In genomic region chr10:80356001-80356682, GRCm38 (mm10) we compare ENCODE assay signal across 7 mouse cellular contexts. TPM values are rescaled to one million over a fixed set of nuclear protein-coding genes. Genes with fewer than 3 reads are reported as not detected.
DNase-seq lines count a peak whose midpoint lies in the region; ATAC-seq and TF ChIP-seq lines count a peak whose summit lies in the region.

TSS of gene Plk5 (plus strand) at chr10:80356459.

- no peak for TF ChIP-seq CTCF in liver, postnatal 0 days (IDR thresholded peaks at IDR 0.05; ENCODE audit: low read depth)

- no peak within 1 kb of the TSS for H3K9ac ChIP-seq in liver, embryonic 11.5 days (ENCODE audit: low read depth, low read length)
- no peak within 1 kb of the TSS for H3K9ac ChIP-seq in liver, postnatal 0 days (replicated peaks)
- peak within 1 kb of the TSS; percentile 63 for H3K9ac ChIP-seq in hindbrain, embryonic 13.5 days
- peak within 1 kb of the TSS; percentile 14 for H3K9ac ChIP-seq in neural tube, embryonic 15.5 days (replicated peaks)

- 3% methylated on average over 53 of the region's 53 CpGs for WGBS in liver, embryonic 11.5 days
- WGBS in liver, postnatal 0 days (ENCODE audit: insufficient replicate concordance) = 3% methylated on average over 50 of the region's 53 CpGs
- WGBS in hindbrain, embryonic 13.5 days = under 1% methylated on average over 52 of the region's 53 CpGs
- WGBS in neural tube, embryonic 15.5 days = under 1% methylated on average over 53 of the region's 53 CpGs

- peaks cover 89% of the 10 kb centered on the region for H3K27me3 ChIP-seq in liver, embryonic 11.5 days (replicated peaks; ENCODE audit: control insufficient read depth, insufficient read depth, low read length)
- H3K27me3 ChIP-seq in liver, postnatal 0 days (ENCODE audit: insufficient read depth, low read length) = peaks cover 67% of the 10 kb centered on the region
- H3K27me3 ChIP-seq in hindbrain, embryonic 13.5 days = peaks cover 100% of the 10 kb centered on the region
- peaks cover 92% of the 10 kb centered on the region for H3K27me3 ChIP-seq in neural tube, embryonic 15.5 days (replicated peaks)

- H3K36me3 ChIP-seq in liver, embryonic 11.5 days (ENCODE audit: control insufficient read depth, insufficient read depth, low read length) = no peaks in the 10 kb centered on the region
- no peaks in the 10 kb centered on the region for H3K36me3 ChIP-seq in liver, postnatal 0 days (replicated peaks; ENCODE audit: insufficient read depth, low read length)
- no peaks in the 10 kb centered on the region for H3K36me3 ChIP-seq in hindbrain, embryonic 13.5 days
- H3K36me3 ChIP-seq in neural tube, embryonic 15.5 days = no peaks in the 10 kb centered on the region

- peak within 1 kb of the TSS; percentile 53 for H3K4me2 ChIP-seq in liver, embryonic 11.5 days
- no peak within 1 kb of the TSS for H3K4me2 ChIP-seq in liver, postnatal 0 days (ENCODE audit: low read depth, low read length)
- peak within 1 kb of the TSS; percentile 59 for H3K4me2 ChIP-seq in hindbrain, embryonic 13.5 days
- H3K4me2 ChIP-seq in neural tube, embryonic 15.5 days = peak within 1 kb of the TSS; percentile 77

- H3K4me3 ChIP-seq in liver, embryonic 11.5 days (ENCODE audit: low read depth, low read length) = peak within 1 kb of the TSS; percentile 30
- no peak within 1 kb of the TSS for H3K4me3 ChIP-seq in liver, postnatal 0 days (ENCODE audit: low read depth, low read length)
- peak within 1 kb of the TSS; percentile 40 for H3K4me3 ChIP-seq in hindbrain, embryonic 13.5 days
- peak within 1 kb of the TSS; percentile 40 for H3K4me3 ChIP-seq in neural tube, embryonic 15.5 days (replicated peaks)

- ATAC-seq in liver, embryonic 11.5 days (replicated peaks; ENCODE audit: low FRiP score) = no peak
- no peak for ATAC-seq in liver, postnatal 0 days
- ATAC-seq in hindbrain, embryonic 13.5 days (ENCODE audit: low FRiP score) = 0 out of 2 replicates have a peak, but pooled peaks have one; percentile 6
- ATAC-seq in neural tube, embryonic 15.5 days (ENCODE audit: low FRiP score) = no peak

- H3K27ac ChIP-seq in liver, embryonic 11.5 days (ENCODE audit: low read depth, low read length) = no peak within 1 kb of the TSS
- no peak within 1 kb of the TSS for H3K27ac ChIP-seq in liver, postnatal 0 days (ENCODE audit: low read depth)
- no peak within 1 kb of the TSS for H3K27ac ChIP-seq in hindbrain, embryonic 13.5 days
- H3K27ac ChIP-seq in neural tube, embryonic 15.5 days (replicated peaks) = no peak within 1 kb of the TSS

- H3K9me3 ChIP-seq in liver, embryonic 11.5 days (ENCODE audit: control insufficient read depth, low read length) = no peaks in the 10 kb centered on the region
- no peaks in the 10 kb centered on the region for H3K9me3 ChIP-seq in liver, postnatal 0 days (ENCODE audit: low read length)
- no peaks in the 10 kb centered on the region for H3K9me3 ChIP-seq in hindbrain, embryonic 13.5 days
- no peaks in the 10 kb centered on the region for H3K9me3 ChIP-seq in neural tube, embryonic 15.5 days (replicated peaks)

- no peak for TF ChIP-seq EP300 in liver, postnatal 0 days (IDR thresholded peaks at IDR 0.05; ENCODE audit: low read depth)

- no peak for DNase-seq in liver, embryonic 11.5 days (ENCODE audit: low spot score)
- no peak for DNase-seq in liver, postnatal 0 days
- peak; percentile 69 to 79 for DNase-seq in cerebellum, postnatal 36 days
- no peak for DNase-seq in right cerebral cortex, postnatal 36 days (ENCODE audit: low spot score in 2 of 2)
- DNase-seq in spleen, adult 18-20 months = no peak

- H3K4me1 ChIP-seq in liver, embryonic 11.5 days (replicated peaks; ENCODE audit: control insufficient read depth, insufficient read depth, low read length) = peaks cover 20% of the 10 kb centered on the region
- peaks cover 3% of the 10 kb centered on the region for H3K4me1 ChIP-seq in liver, postnatal 0 days (ENCODE audit: insufficient read depth)
- peaks cover 24% of the 10 kb centered on the region for H3K4me1 ChIP-seq in hindbrain, embryonic 13.5 days (replicated peaks)
- peaks cover 27% of the 10 kb centered on the region for H3K4me1 ChIP-seq in neural tube, embryonic 15.5 days

RNA-seq across cellular contexts. Expression of gene Plk5, which starts in this region (rescaled TPM):
- 0.25 TPM in 2 replicates for polyA plus RNA-seq in liver, embryonic 11.5 days (2014; fragmentation: Nextera tagmentation; extraction: Ambion mirVana)
- polyA plus RNA-seq in liver, postnatal 0 days (2015; fragmentation: Nextera tagmentation; extraction: Ambion mirVana) = 0.08 and 0.20 TPM in 2 replicates
- 1.2 and 1.7 TPM in 2 replicates for polyA plus RNA-seq in hindbrain, embryonic 13.5 days (2015; fragmentation: Nextera tagmentation; extraction: Ambion mirVana)
- 3.9 and 6.1 TPM in 2 replicates for polyA plus RNA-seq in neural tube, embryonic 15.5 days (2015; fragmentation: Nextera tagmentation; extraction: Ambion mirVana)

Comparison
In these comparisons a context has a peak if more than half of its experiments do, and no peak if none do; other contexts are left out.
1. DNase-seq: peak in cerebellum, postnatal 36 days (2 of 2); none in liver, embryonic 11.5 days (single experiment), liver, postnatal 0 days (single experiment), right cerebral cortex, postnatal 36 days (0 of 2) and spleen, adult 18-20 months (0 of 2).
2. H3K9ac ChIP-seq: peak in hindbrain, embryonic 13.5 days (single experiment) and neural tube, embryonic 15.5 days (single experiment); none in liver, embryonic 11.5 days (single experiment) and liver, postnatal 0 days (single experiment).